Mouse (Mus musculus) gastrocnemius, postnatal 10 days (tissue): ENCODE data around the gene Ppef1. TPM values are rescaled to one million over a fixed set of nuclear protein-coding genes. Genes with fewer than 3 reads are reported as not detected.

ENCODE experiments used
- DNase-seq: peaks from one replicate; pipeline ENCODE4 v3.0.0; 2021; ENCODE audit warnings: mixed read lengths
- total RNA-seq, 2 experiments: library from RNA; stranded (reverse); gene quantifications; 2 replicates each; pipeline ENCODE4 v1.2.3; 2021

The Ppef1 gene
- total RNA-seq, 2 experiments from 2014 or later = not detected

- no peak for DNase-seq
Observed at GRCm38 (mm10) chrX:160598055-160598454, 137.5 kb downstream of the Ppef1 start.

GRCm38 (mm10) chrX:160592933-160593332 lies 142.6 kb downstream of the Ppef1 start:
- no peak for DNase-seq

- no peak for DNase-seq
Observed at GRCm38 (mm10) chrX:160590147-160590546, 145.4 kb downstream of the Ppef1 start.

GRCm38 (mm10) chrX:160588523-160588922 lies 147.0 kb downstream of the Ppef1 start:
- DNase-seq = no peak

- DNase-seq = no peak
Observed at GRCm38 (mm10) chrX:160585110-160585509, 150.5 kb downstream of the Ppef1 start.

GRCm38 (mm10) chrX:160584148-160584838 lies 151.3 kb downstream of the Ppef1 start:
- DNase-seq = no peak

GRCm38 (mm10) chrX:160583589-160583988 lies 152.0 kb downstream of the Ppef1 start:
- DNase-seq = no peak

Other genes starting within 250 kb of the Ppef1 start
- 10 to 100 TPM; 10.7 to 13.6 TPM for gene Phka2, start 233.6 kb downstream of the Ppef1 start, total RNA-seq
- gene Rs1, start 32.2 kb upstream of the Ppef1 start, total RNA-seq = under 1 TPM in 1 of 2 experiments, not detected in 1; 0.12 TPM
- gene Gja6, start 171.3 kb upstream of the Ppef1 start, total RNA-seq = under 1 TPM; 0.12 to 0.14 TPM